Mouse (Mus musculus): ENCODE results near the gene Ddx5. TPM values are rescaled to one million over a fixed set of nuclear protein-coding genes. Genes with fewer than 3 reads are reported as not detected.

Gene Ddx5
- polyA plus RNA-seq, 1 experiment from 2014 or later, result 396 TPM

DNA sequence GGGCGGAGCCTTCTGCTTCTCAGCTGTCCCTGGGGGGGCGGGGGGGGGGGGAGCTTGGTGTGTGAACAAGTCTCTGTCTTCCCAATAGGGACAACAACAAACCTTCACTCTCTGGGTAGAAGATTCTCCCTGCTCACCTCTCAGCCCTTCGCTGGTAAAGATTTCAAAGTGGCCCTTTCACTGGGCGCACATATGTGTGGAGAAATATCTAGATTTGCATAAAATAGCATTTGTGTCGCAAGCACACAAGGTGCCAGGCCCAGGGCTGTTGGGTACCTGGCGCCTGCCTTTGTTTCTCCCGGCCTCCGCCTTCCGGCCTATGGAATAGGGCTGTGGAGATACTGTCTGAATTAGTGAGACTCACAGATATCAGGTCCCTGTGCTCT lies 26.2 kb downstream of the Ddx5 start:
- Histone ChIP-seq H3K9ac (replicated peaks; ENCODE audit: low read depth, low read length) (no peak overlapping the region), H3K4me3 (ENCODE audit: low read depth, low read length) (no peak overlapping the region), H3K36me3 (ENCODE audit: control insufficient read depth, insufficient read depth, low read length) (peaks cover 11% of the 10 kb centered on the region; the same call in 1 of the 2 replicates), H3K27me3 (ENCODE audit: control insufficient read depth, insufficient read depth, low read length) (no peaks in the 10 kb centered on the region), H3K9me3 (ENCODE audit: control insufficient read depth, low read depth, low read length) (0 out of 2 replicates have a peak, but pooled peaks cover 3% of the 10 kb centered on the region), H3K4me2 (replicated peaks; ENCODE audit: low read depth, low read length) (no peak overlapping the region), H3K27ac (ENCODE audit: low read length) (peak overlapping the region; percentile 92), H3K4me1 (ENCODE audit: control insufficient read depth, insufficient read depth, low read length) (peaks cover 16% of the 10 kb centered on the region)
- WGBS, result 63% methylated on average over 9 of the region's 9 CpGs
- no peak; the same call in 1 of the 2 replicates for ATAC-seq (ENCODE audit: insufficient number of reproducible peaks, insufficient read depth, low FRiP score, low read depth)

DNA sequence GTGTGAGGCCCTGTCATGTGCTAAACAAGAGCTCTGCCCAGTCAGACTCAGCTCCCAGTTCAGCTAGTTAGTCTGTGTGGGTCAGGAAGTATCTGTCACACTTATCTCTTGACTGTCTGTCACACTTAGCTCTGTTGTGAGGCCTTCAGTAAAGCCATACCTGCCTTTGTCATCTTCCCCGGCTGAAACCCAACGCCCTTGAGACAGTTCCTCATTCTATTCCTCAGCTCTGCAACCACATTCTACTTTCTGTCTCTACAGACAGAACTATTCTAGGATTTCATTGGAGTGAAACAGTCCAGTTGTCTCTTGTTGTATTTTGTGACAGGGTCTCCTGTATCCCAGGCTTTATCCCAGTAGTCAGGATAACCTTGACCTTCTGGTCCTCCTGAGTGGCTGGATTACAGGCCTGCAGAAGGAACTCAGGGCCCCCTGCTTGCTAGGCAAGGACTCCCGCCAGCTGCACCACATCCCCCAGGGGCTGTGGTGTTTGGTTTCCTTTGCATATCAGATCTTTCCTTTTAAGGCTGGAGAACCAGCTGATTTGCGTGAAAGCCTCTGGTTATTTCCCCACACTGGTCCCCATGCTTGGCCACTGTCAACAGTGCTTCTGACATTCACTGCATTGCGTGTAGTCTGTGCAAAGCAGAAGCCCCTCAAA lies 26.7 kb downstream of the Ddx5 start:
- 0 out of 2 replicates have a peak overlapping the region, but pooled peaks have one; percentile 10 for H3K9ac ChIP-seq (replicated peaks; ENCODE audit: low read depth, low read length)
- H3K9me3 ChIP-seq (ENCODE audit: control insufficient read depth, low read depth, low read length), result no peaks in the 10 kb centered on the region
- no peaks in the 10 kb centered on the region for H3K27me3 ChIP-seq (ENCODE audit: control insufficient read depth, insufficient read depth, low read length)
- no peak overlapping the region for H3K4me2 ChIP-seq (replicated peaks; ENCODE audit: low read depth, low read length)
- peak; percentile 76; the same call in 1 of the 2 replicates for ATAC-seq (ENCODE audit: insufficient number of reproducible peaks, insufficient read depth, low FRiP score, low read depth)
- H3K4me1 ChIP-seq (ENCODE audit: control insufficient read depth, insufficient read depth, low read length), result peaks cover 16% of the 10 kb centered on the region
- H3K27ac ChIP-seq (ENCODE audit: low read length), result peak overlapping the region; percentile 92
- no peak overlapping the region for H3K4me3 ChIP-seq (ENCODE audit: low read depth, low read length)
- 16% methylated on average over 5 of the region's 5 CpGs for WGBS
- H3K36me3 ChIP-seq (ENCODE audit: control insufficient read depth, insufficient read depth, low read length), result peaks cover 8% of the 10 kb centered on the region; the same call in 1 of the 2 replicates

DNA sequence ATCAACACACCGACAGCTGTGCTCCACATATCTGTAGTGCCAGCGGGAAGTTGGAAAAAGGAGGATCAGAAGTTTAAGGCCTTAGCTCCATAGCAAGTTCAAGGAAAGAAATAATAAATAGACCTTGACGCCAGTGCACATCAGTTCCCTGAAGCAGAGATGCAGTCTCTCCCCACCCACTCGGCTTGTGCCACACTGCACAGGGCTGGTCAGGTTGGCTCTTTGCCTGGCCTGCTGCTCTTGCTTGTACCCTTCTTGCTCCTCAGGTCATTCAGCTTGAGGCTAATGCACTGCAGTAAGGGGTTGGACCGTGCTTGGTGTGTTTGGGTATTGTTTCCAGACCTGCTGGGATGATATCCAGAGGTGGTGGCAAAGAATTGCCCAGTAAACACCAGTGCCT lies 28.5 kb downstream of the Ddx5 start:
- Histone ChIP-seq H3K9me3 (ENCODE audit: control insufficient read depth, low read depth, low read length) (no peaks in the 10 kb centered on the region), H3K9ac (replicated peaks; ENCODE audit: low read depth, low read length) (no peak overlapping the region), H3K27ac (ENCODE audit: low read length) (no peak overlapping the region), H3K36me3 (ENCODE audit: control insufficient read depth, insufficient read depth, low read length) (no peaks in the 10 kb centered on the region), H3K4me1 (ENCODE audit: control insufficient read depth, insufficient read depth, low read length) (peaks cover 16% of the 10 kb centered on the region), H3K4me2 (replicated peaks; ENCODE audit: low read depth, low read length) (no peak overlapping the region), H3K27me3 (ENCODE audit: control insufficient read depth, insufficient read depth, low read length) (no peaks in the 10 kb centered on the region), H3K4me3 (ENCODE audit: low read depth, low read length) (no peak overlapping the region)
- no peak for ATAC-seq (ENCODE audit: insufficient number of reproducible peaks, insufficient read depth, low FRiP score, low read depth)
- 92% methylated on average over 5 of the region's 5 CpGs for WGBS

DNA sequence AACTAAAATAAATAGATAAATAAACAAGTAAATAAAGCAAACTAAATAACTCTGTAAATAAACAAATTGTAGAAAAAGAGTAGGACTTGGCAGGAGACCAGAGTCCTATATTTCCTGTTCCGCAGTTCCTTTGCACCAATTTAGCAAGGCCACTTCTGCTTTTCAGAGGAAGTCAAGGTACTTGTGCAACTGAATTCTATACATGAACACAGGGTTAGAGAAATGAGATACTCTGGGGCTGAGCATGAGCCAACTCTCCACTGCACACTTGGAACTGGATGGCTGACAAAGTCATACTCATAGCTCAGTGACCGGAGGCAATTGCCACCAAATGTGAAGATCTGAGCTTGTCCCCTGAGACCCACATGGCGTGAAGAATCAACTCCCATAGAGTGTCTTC lies 30.0 kb downstream of the Ddx5 start:
- H3K4me1 ChIP-seq (ENCODE audit: control insufficient read depth, insufficient read depth, low read length), result peaks cover 16% of the 10 kb centered on the region
- 90% methylated on average over 3 of the region's 3 CpGs for WGBS

DNA sequence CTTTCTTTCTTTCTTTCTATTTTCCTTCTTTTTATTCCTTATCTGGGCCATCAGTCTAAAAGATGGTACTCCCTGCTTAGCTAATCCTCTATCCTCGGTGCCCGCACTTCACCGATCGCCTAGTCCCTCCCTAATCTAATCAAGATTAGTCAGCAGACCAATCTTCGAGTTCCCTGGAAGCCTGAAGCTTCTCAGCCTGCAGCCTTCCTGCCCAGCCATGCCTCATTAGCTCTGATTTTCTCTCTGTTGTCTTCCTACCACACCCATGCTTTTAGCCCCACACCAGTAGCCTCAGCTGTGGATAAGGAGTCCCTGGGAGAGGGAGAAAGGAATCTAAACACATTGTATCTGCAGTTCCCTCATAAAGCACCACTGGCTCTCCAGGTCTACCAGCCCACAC lies 33.4 kb downstream of the Ddx5 start:
- 55% methylated on average over 5 of the region's 5 CpGs for WGBS

More for the DNA sequence above, 30.0 kb downstream of the Ddx5 start:
- no peak overlapping the region for H3K4me2 ChIP-seq (replicated peaks; ENCODE audit: low read depth, low read length)
- H3K27ac ChIP-seq (ENCODE audit: low read length), result no peak overlapping the region; the same call in 1 of the 2 replicates
- no peaks in the 10 kb centered on the region for H3K9me3 ChIP-seq (ENCODE audit: control insufficient read depth, low read depth, low read length)
- no peak overlapping the region for H3K4me3 ChIP-seq (ENCODE audit: low read depth, low read length)
- H3K36me3 ChIP-seq (ENCODE audit: control insufficient read depth, insufficient read depth, low read length), result no peaks in the 10 kb centered on the region
- ATAC-seq (ENCODE audit: insufficient number of reproducible peaks, insufficient read depth, low FRiP score, low read depth), result no peak
- no peaks in the 10 kb centered on the region for H3K27me3 ChIP-seq (ENCODE audit: control insufficient read depth, insufficient read depth, low read length)
- H3K9ac ChIP-seq (replicated peaks; ENCODE audit: low read depth, low read length), result no peak overlapping the region

DNA sequence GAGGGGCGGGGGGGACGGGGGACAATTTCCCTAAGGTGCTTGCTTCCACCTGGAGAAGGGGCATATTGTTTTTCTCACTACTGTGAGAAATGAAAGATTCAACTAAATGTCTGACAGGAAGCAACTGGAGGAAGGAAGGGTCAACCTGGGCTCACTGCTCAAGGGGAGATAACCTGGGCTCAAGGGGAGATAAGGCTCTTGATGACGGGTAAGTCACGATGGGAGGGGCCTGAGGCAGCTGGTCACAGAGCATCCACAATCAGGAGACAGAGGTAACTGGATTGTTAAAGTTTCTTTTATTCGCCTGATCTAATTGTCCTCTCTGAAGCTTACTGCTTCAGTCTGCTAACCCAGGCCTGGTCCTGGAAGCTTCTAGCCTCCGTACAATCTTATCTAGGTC lies 35.7 kb downstream of the Ddx5 start:
- Histone ChIP-seq H3K27ac (ENCODE audit: low read length) (no peak overlapping the region), H3K9ac (replicated peaks; ENCODE audit: low read depth, low read length) (no peak overlapping the region), H3K27me3 (ENCODE audit: control insufficient read depth, insufficient read depth, low read length) (no peaks in the 10 kb centered on the region), H3K9me3 (ENCODE audit: control insufficient read depth, low read depth, low read length) (no peaks in the 10 kb centered on the region), H3K4me2 (replicated peaks; ENCODE audit: low read depth, low read length) (no peak overlapping the region), H3K4me3 (ENCODE audit: low read depth, low read length) (no peak overlapping the region), H3K36me3 (ENCODE audit: control insufficient read depth, insufficient read depth, low read length) (no peaks in the 10 kb centered on the region), H3K4me1 (ENCODE audit: control insufficient read depth, insufficient read depth, low read length) (peaks cover 4% of the 10 kb centered on the region; the same call in 1 of the 2 replicates)
- ATAC-seq (ENCODE audit: insufficient number of reproducible peaks, insufficient read depth, low FRiP score, low read depth), result no peak
- WGBS, result 81% methylated on average over 6 of the region's 6 CpGs

More for the DNA sequence above, 33.4 kb downstream of the Ddx5 start:
- Histone ChIP-seq H3K4me2 (replicated peaks; ENCODE audit: low read depth, low read length) (no peak overlapping the region), H3K36me3 (ENCODE audit: control insufficient read depth, insufficient read depth, low read length) (no peaks in the 10 kb centered on the region), H3K27me3 (ENCODE audit: control insufficient read depth, insufficient read depth, low read length) (no peaks in the 10 kb centered on the region), H3K4me3 (ENCODE audit: low read depth, low read length) (no peak overlapping the region), H3K9ac (replicated peaks; ENCODE audit: low read depth, low read length) (no peak overlapping the region), H3K4me1 (ENCODE audit: control insufficient read depth, insufficient read depth, low read length) (peaks cover 4% of the 10 kb centered on the region; the same call in 1 of the 2 replicates), H3K9me3 (ENCODE audit: control insufficient read depth, low read depth, low read length) (no peaks in the 10 kb centered on the region), H3K27ac (ENCODE audit: low read length) (no peak overlapping the region)
- no peak for ATAC-seq (ENCODE audit: insufficient number of reproducible peaks, insufficient read depth, low FRiP score, low read depth)

DNA sequence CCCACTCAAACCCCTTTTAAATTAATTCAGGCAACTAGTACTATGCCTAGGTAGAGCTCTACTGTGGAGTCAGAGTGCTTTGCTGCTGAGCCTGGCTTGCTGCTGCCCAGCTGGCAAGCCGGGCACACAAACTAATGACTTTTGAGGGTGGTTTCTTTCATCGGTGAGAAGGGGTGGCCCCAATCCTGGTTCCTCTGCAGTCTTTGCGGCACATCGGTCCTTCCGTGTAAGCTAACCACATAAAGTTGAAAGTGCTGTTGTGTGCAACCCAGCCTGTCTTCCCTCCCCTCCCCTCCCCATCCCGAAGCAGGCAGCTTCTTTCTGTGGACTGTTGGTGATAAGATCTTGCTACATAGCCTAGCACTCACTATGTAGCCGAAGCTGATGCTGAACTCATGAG lies 36.9 kb downstream of the Ddx5 start:
- no peak overlapping the region for H3K4me2 ChIP-seq (replicated peaks; ENCODE audit: low read depth, low read length)
- WGBS, result 75% methylated on average over 7 of the region's 7 CpGs
- no peak overlapping the region for H3K9ac ChIP-seq (replicated peaks; ENCODE audit: low read depth, low read length)
- no peak overlapping the region for H3K27ac ChIP-seq (ENCODE audit: low read length)
- ATAC-seq (ENCODE audit: insufficient number of reproducible peaks, insufficient read depth, low FRiP score, low read depth), result no peak
- no peaks in the 10 kb centered on the region for H3K27me3 ChIP-seq (ENCODE audit: control insufficient read depth, insufficient read depth, low read length)
- peaks cover 4% of the 10 kb centered on the region; the same call in 1 of the 2 replicates for H3K4me1 ChIP-seq (ENCODE audit: control insufficient read depth, insufficient read depth, low read length)
- no peak overlapping the region for H3K4me3 ChIP-seq (ENCODE audit: low read depth, low read length)
- no peaks in the 10 kb centered on the region for H3K9me3 ChIP-seq (ENCODE audit: control insufficient read depth, low read depth, low read length)
- H3K36me3 ChIP-seq (ENCODE audit: control insufficient read depth, insufficient read depth, low read length), result no peaks in the 10 kb centered on the region

DNA sequence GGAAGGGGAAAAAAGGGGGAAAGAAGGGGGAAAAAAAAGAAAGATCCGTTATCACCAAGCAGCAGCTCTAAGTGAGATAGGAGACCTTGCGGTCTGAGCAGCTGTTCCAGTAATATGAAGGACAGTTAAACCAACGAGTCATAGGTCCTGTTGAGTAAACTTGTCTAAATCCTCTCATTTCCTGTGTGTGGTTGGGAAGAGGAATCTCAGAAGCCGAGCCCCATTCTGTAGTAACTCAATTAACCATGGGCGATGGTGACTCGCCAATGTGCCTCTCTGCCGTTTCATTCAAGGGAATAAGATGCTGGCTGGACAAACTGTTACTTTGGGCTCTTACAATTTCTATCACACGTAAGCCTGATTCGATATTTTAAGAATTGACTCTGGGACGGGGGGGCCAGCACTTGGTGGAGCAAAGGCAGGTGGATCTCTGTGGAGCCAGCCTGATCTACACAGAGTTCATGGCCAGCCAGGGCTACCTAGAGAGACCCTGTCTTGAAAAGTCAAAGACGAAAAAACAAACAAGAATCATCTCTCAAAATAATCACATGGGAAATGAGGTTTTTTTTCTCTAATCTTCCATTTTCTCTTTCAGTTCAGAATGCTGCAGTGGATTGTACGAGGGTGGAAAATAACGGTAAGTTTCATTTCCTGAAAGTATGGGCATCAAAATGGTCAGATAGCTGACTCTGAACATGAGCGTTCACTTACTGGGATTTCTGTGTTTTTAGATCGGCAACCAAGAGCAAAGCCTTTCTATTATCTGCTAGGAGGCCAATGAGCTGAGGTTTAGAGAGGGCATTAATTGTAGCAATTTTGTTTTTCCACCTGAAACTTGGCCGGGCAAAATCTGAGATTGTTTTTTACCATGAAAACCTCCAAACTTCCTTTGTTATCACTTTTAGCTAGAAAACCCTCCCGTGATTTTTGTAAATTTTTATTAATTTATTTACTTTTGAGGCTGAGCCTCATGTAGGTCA lies 37.7 kb downstream of the Ddx5 start, which contains the start of gene Milr1:
TSS of gene Milr1 (plus strand) at position 188 of the 980 bp plus-strand sequence.
- H3K9me3 ChIP-seq (ENCODE audit: control insufficient read depth, low read depth, low read length), result no peaks in the 10 kb centered on the region
- H3K4me1 ChIP-seq (ENCODE audit: control insufficient read depth, insufficient read depth, low read length), result peaks cover 4% of the 10 kb centered on the region; the same call in 1 of the 2 replicates
- no peak within 1 kb of the TSS for H3K4me2 ChIP-seq (replicated peaks; ENCODE audit: low read depth, low read length)
- H3K27me3 ChIP-seq (ENCODE audit: control insufficient read depth, insufficient read depth, low read length), result no peaks in the 10 kb centered on the region
- no peak for ATAC-seq (ENCODE audit: insufficient number of reproducible peaks, insufficient read depth, low FRiP score, low read depth)
- no peak within 1 kb of the TSS for H3K4me3 ChIP-seq (ENCODE audit: low read depth, low read length)
- no peak within 1 kb of the TSS for H3K27ac ChIP-seq (ENCODE audit: low read length)
- 75% methylated on average over 17 of the region's 17 CpGs for WGBS
- H3K36me3 ChIP-seq (ENCODE audit: control insufficient read depth, insufficient read depth, low read length), result no peaks in the 10 kb centered on the region
- H3K9ac ChIP-seq (replicated peaks; ENCODE audit: low read depth, low read length), result no peak within 1 kb of the TSS
